Mouse (Mus musculus) limb, embryonic 14.5 days (tissue): Measurements from ENCODE around the gene Gm6993. TPM values are rescaled to one million over a fixed set of nuclear protein-coding genes. Genes with fewer than 3 reads are reported as not detected.
A peak's percentile ranks its signal among the peaks of the same experiment; 100 is the strongest.

ENCODE experiments used
- ATAC-seq: fragments of 200-750 bp; cut with Nextera tagmentation; 2 replicates; pipeline ENCODE4 v1.8.0; 2017; ENCODE audit warnings: low read depth, moderate number of reproducible peaks, moderate TSS enrichment; ENCODE audit not compliant: low FRiP score
- DNase-seq: peaks from one replicate; pipeline ENCODE4 v3.0.0-alpha.2; 2015; ENCODE audit warnings: low spot score
- H3K27ac ChIP-seq: fragments of 300-500 bp; sonication (generic); replicated peaks from 2 replicates; pipeline ENCODE4 v1.5.1; 2014; ENCODE audit warnings: low read depth, mild to moderate bottlenecking, low read length, moderate library complexity, mixed read lengths
- H3K27me3 ChIP-seq: fragments of 300-500 bp; sonication (generic); 2 replicates; pipeline ENCODE4 v1.6.1; 2014; ENCODE audit warnings: low read length, mixed read lengths; ENCODE audit not compliant: control insufficient read depth, insufficient read depth
- H3K36me3 ChIP-seq: fragments of 300-500 bp; sonication (generic); 2 replicates; pipeline ENCODE4 v1.6.1; 2014; ENCODE audit warnings: mild to moderate bottlenecking, low read length, moderate library complexity, mixed read lengths; ENCODE audit not compliant: control insufficient read depth, insufficient read depth
- H3K4me1 ChIP-seq: fragments of 300-500 bp; sonication (generic); 2 replicates; pipeline ENCODE4 v1.6.1; 2014; ENCODE audit warnings: antibody characterized with exemption, low read length, mixed read lengths; ENCODE audit not compliant: control insufficient read depth, insufficient read depth
- H3K4me2 ChIP-seq: fragments of 300-500 bp; sonication (generic); replicated peaks from 2 replicates; pipeline ENCODE4 v1.6.1; 2014; ENCODE audit warnings: low read depth, mild to moderate bottlenecking, low read length, moderate library complexity; ENCODE audit not compliant: severe bottlenecking
- H3K4me3 ChIP-seq: fragments of 300-500 bp; sonication (generic); replicated peaks from 2 replicates; pipeline ENCODE4 v1.5.1; 2014; ENCODE audit warnings: low read length
- H3K9ac ChIP-seq: fragments of 300-500 bp; sonication (generic); 2 replicates; pipeline ENCODE4 v1.6.1; 2014; ENCODE audit warnings: mild to moderate bottlenecking, low read depth, low read length, moderate library complexity; ENCODE audit not compliant: severe bottlenecking
- H3K9me3 ChIP-seq: fragments of 300-500 bp; sonication (generic); 2 replicates; pipeline ENCODE4 v1.6.1; 2016; ENCODE audit warnings: low read length; ENCODE audit not compliant: control insufficient read depth
- POLR2A ChIP-seq: fragments of 200-500 bp; IDR thresholded peaks from 2 replicates; pipeline ENCODE4 v1.8.0; 2012; ENCODE audit warnings: inconsistent platforms, mild to moderate bottlenecking, moderate library complexity, borderline replicate concordance; ENCODE audit not compliant: insufficient read depth, insufficient read length; ENCODE audit errors: extremely low read depth
- WGBS: fragments of 180-500 bp; shearing (Covaris S2); extraction: QIAGEN DNeasy Blood & Tissue Kit; methylation state at CpG from one replicate; pipeline ENCODE4 v1.1.7; 2014; 5-methylcytosine and 5-hydroxymethylcytosine counted together
- polyA plus RNA-seq, 2 experiments: library from polyadenylated mRNA; depleted of rRNA in 1 of 2; stranded (reverse) in 1 of 2; unstranded in 1 of 2; fragments of >200 nt; fragmentation: Nextera tagmentation in 1 of 2; extraction: Ambion mirVana in 1 of 2; gene quantifications; 2 replicates each; pipeline versions ENCODE4 v1.2.1 to v1.2.3; 2012 to 2014

The Gm6993 gene
- polyA plus RNA-seq, 2 experiments, result not detected

DNA sequence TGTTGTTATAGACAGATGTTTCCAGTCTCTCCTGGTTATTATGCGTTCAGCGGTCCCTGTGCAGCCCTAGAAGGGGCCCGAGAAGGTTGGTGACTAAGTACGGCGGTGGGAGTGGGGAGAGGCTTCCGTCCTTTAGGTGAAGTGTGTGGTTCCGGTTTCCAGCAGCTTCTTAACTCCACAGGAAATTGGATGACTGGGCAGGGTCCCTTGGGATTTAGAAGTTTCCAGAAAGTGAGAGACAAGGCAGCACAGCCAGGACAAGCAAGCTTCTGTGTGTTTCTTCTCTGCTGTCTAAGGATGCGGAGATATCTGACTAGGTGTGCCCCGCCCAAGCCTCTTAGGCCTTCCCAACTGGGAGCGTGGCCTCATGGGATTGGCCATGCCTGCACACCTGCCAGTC lies 34.8 kb downstream of the Gm6993 start:
- ATAC-seq, result no peak
- WGBS, result 75% methylated on average over 10 of the region's 10 CpGs
- no peak overlapping the region for H3K4me3 ChIP-seq
- no peak overlapping the region for H3K9ac ChIP-seq
- H3K27me3 ChIP-seq, result no peaks in the 10 kb centered on the region
- H3K36me3 ChIP-seq, result peaks cover 85% of the 10 kb centered on the region
- H3K4me1 ChIP-seq, result peaks cover 24% of the 10 kb centered on the region
- H3K4me2 ChIP-seq, result no peak overlapping the region
- no peak for TF ChIP-seq POLR2A
- no peak for DNase-seq
- 0 out of 2 replicates have a peak overlapping the region, but pooled peaks have one; percentile 13 for H3K27ac ChIP-seq
- no peaks in the 10 kb centered on the region for H3K9me3 ChIP-seq

DNA sequence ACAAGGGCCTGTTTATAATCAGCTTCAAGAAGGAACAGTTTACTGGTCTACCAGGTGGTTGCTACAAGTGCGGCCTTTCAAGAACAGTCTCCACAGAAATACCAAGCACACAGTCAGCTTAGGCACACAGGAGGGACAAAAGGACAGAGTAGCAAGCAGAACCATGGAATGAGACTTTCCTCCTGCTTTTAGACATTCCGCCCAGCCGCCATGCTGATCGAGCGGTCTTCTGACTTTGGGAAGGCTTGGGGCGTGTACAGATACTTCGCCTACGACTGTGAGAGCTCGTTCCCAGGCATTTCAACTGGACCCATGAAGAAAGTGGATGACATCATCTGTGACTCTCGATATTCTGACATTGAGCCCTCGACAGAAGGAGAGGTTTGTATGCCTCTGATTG lies 37.7 kb downstream of the Gm6993 start:
- H3K4me2 ChIP-seq, result no peak overlapping the region
- H3K4me3 ChIP-seq, result no peak overlapping the region
- WGBS, result 91% methylated on average over 11 of the region's 11 CpGs
- H3K27me3 ChIP-seq, result no peaks in the 10 kb centered on the region
- H3K9me3 ChIP-seq, result no peaks in the 10 kb centered on the region
- H3K9ac ChIP-seq, result no peak overlapping the region
- no peak for TF ChIP-seq POLR2A
- H3K4me1 ChIP-seq, result peaks cover 6% of the 10 kb centered on the region; the same call in 1 of the 2 replicates
- no peak overlapping the region for H3K27ac ChIP-seq
- H3K36me3 ChIP-seq, result peaks cover 84% of the 10 kb centered on the region
- ATAC-seq, result no peak
- no peak for DNase-seq

DNA sequence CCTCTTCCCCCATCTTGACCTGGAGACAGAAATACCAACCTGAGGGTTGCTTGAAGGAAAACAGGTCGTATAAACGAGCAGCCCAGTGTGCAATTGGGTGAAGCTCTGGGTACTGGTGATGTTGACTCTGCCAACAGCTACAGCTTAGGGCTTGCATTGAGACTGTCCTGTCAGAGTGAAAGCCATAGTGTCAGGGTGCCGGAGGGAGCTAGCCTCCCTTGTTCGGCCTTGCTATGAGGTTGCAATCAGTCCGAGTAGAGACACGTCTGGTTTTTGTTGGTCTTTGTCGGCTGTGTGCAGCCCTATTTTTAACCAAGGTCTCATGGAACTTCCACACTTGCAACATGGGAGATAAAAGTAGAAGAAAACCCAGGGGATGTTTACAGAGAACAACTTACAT lies 39.7 kb downstream of the Gm6993 start:
- DNase-seq (no peak), ATAC-seq (no peak)
- no peak overlapping the region for H3K4me2 ChIP-seq
- H3K9me3 ChIP-seq, result no peaks in the 10 kb centered on the region
- WGBS, result 81% methylated on average over 7 of the region's 7 CpGs
- no peaks in the 10 kb centered on the region for H3K27me3 ChIP-seq
- H3K4me1 ChIP-seq, result peaks cover 3% of the 10 kb centered on the region; the same call in 1 of the 2 replicates
- peaks cover 82% of the 10 kb centered on the region for H3K36me3 ChIP-seq
- no peak overlapping the region for H3K9ac ChIP-seq
- no peak overlapping the region for H3K4me3 ChIP-seq
- no peak overlapping the region for H3K27ac ChIP-seq
- no peak for TF ChIP-seq POLR2A

DNA sequence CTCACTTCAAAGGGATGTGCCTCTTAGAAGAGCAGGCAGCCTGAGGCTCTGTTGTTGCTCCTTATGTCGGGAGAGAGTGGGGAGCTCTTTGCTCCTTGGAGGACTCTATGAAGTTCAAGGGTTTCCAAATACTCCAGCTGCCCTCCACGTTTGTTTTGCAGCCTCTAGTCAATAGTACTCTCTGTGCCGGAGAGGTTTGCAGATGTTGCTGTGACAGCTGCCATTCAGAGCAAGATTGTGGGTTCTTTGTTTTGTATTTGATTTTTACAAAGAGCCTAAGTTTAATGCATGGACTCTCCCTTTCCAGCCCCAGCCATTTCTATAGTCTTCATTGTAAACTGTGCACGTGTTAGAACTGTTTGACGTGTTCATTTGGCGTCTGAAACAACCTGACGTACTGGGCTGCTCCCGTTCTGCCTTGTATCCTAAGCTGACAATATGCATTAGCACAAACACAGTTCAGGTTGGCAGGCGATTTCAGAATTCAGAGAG lies 40.6 kb downstream of the Gm6993 start:
- WGBS, result 82% methylated on average over 9 of the region's 9 CpGs
- Histone ChIP-seq H3K9me3 (no peaks in the 10 kb centered on the region), H3K4me1 (no peaks in the 10 kb centered on the region), H3K4me3 (no peak overlapping the region), H3K27me3 (no peaks in the 10 kb centered on the region), H3K27ac (no peak overlapping the region), H3K4me2 (no peak overlapping the region), H3K36me3 (peaks cover 81% of the 10 kb centered on the region), H3K9ac (no peak overlapping the region)
- no peak for ATAC-seq
- no peak for DNase-seq
- no peak for TF ChIP-seq POLR2A

DNA sequence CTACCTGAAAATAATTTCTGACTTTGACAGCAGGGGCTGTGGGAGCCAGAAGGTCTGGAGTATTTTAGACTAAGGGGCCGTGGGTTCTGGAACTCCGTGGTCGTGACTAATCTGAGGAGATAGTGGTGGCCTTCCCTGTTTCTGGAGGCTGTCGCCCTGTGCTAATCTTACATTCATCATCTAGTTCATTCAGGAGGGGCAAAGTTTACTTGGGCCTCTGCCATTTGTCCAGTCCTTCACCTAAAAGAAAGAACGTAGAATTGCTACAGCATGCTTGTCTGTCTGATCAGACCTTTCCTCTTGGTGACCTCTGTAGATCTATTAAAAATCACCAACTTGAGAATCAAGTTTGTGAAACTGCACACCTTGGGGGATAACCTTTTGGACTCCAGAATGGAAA lies 41.7 kb downstream of the Gm6993 start:
- ATAC-seq, result no peak
- Histone ChIP-seq H3K27me3 (no peaks in the 10 kb centered on the region), H3K4me1 (no peaks in the 10 kb centered on the region), H3K27ac (no peak overlapping the region), H3K9me3 (no peaks in the 10 kb centered on the region), H3K9ac (no peak overlapping the region), H3K4me3 (no peak overlapping the region), H3K36me3 (peaks cover 81% of the 10 kb centered on the region), H3K4me2 (no peak overlapping the region)
- TF ChIP-seq POLR2A, result no peak
- 93% methylated on average over 5 of the region's 5 CpGs for WGBS
- no peak for DNase-seq

DNA sequence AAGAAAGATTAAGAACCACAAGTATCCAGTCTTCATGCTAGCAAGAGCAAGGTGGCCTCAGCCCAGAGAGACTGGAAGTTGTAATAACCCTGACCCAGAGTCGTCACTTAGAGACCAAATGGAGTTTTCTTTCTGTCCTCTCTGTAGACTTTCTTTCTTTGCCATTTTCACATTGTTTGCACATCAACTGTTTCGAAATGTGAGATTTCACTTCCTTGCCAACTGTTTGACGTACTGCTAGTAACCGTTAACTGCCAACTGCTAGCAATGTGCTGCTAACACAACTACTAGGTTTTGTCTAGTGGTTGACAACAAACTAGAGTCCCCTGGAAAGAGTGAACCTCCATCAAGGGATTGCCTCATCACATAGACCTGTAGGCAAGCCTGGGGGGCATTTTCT lies 42.6 kb downstream of the Gm6993 start:
- Histone ChIP-seq H3K36me3 (peaks cover 81% of the 10 kb centered on the region), H3K4me1 (no peaks in the 10 kb centered on the region), H3K9ac (no peak overlapping the region), H3K27ac (no peak overlapping the region), H3K9me3 (no peaks in the 10 kb centered on the region), H3K4me2 (no peak overlapping the region), H3K4me3 (no peak overlapping the region), H3K27me3 (no peaks in the 10 kb centered on the region)
- TF ChIP-seq POLR2A, result no peak
- DNase-seq (no peak), ATAC-seq (no peak)
- 86% methylated on average over 4 of the region's 4 CpGs for WGBS
